Mouse (Mus musculus) cerebellum, adult 11 months (tissue): ENCODE data around the gene 9030624G23Rik.
"Not testable (repeated sequence)": the region's sequence is repeated elsewhere in the genome, so short reads cannot be mapped to it uniquely, and the experiment has no call there.

Experiments
- DNase-seq: peaks from one replicate; pipeline ENCODE4 v3.0.0; 2022

The 9030624G23Rik gene

DNA sequence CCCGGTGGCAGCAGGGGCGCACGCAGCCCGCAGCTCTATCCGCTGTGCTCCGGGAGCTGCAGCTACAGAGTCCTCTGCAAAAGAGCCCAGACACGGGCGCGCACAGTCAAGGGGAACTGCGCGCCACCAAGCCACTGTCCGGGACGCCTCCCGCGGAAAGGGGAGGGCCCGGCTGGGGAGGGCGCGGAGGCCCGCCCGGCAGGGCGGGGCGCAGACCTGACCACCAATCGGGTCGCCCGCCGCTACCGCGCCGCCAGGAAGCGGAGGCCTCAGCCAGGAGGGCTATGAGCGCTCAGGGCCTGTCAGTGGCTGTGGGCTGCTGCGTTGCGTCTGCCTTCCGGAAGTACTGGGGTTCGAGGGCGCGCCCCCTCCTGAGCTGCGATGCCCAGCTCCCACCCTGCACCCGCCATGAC lies at the start of gene 9030624G23Rik:
Gene 9030624G23Rik, minus strand, starts transcription at position 139 of the 413 bp plus-strand sequence.
- not testable (repeated sequence) for DNase-seq

DNA sequence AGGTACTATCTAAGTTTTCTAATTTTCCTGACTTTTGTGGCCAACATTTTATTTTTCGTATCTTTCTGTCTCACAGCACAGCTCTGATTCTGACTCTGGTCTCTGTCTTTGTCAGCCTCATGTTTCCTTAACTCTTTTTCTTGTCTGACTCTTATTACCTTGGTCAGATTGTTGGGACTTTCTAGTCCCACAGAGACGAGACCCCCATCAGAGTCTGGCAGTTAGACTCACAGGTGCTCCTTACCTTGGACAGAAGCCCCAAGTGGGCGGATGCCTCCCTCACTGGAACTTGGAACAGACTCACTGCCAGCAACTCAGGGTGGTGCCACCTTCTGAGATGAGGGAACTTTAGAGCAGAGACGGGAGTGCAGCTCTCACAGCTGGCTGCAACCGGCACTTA lies 13.9 kb downstream of the 9030624G23Rik start:
- DNase-seq: not testable (repeated sequence)
